Mouse (Mus musculus) spleen, postnatal 36 days (tissue): Measurements from ENCODE around the gene Txndc5.

ENCODE experiments used
- DNase-seq, 2 experiments: peaks; one replicate each; pipeline ENCODE4 v3.0.0; 2022; ENCODE audit warnings: low spot score in 2 of 2, mixed read lengths in 1 of 2

The Txndc5 gene

GRCm38 (mm10) chr13:38526116-38526515, 2.5 kb downstream of the Txndc5 start:
- DNase-seq: no peak

GRCm38 (mm10) chr13:38525261-38525660, 3.4 kb downstream of the Txndc5 start:
- DNase-seq: no peak

- no peak for DNase-seq
Measured at GRCm38 (mm10) chr13:38523231-38523630, 5.4 kb downstream of the Txndc5 start.

GRCm38 (mm10) chr13:38522056-38522654, 6.5 kb downstream of the Txndc5 start:
- DNase-seq: no peak

- no peak for DNase-seq
Measured at GRCm38 (mm10) chr13:38520299-38520698, 8.3 kb downstream of the Txndc5 start.

- DNase-seq: no peak
Measured at GRCm38 (mm10) chr13:38516582-38516981, 12.0 kb downstream of the Txndc5 start.

GRCm38 (mm10) chr13:38515845-38516244, 12.8 kb downstream of the Txndc5 start:
- DNase-seq: no peak

- no peak for DNase-seq
Measured at GRCm38 (mm10) chr13:38515431-38515830, 13.2 kb downstream of the Txndc5 start.

GRCm38 (mm10) chr13:38513921-38514320, 14.7 kb downstream of the Txndc5 start:
- DNase-seq: no peak

GRCm38 (mm10) chr13:38511979-38512378, 16.6 kb downstream of the Txndc5 start:
- DNase-seq: no peak

- no peak for DNase-seq
Measured at GRCm38 (mm10) chr13:38509681-38510341, 18.8 kb downstream of the Txndc5 start.

GRCm38 (mm10) chr13:38506936-38507335, 21.7 kb downstream of the Txndc5 start:
- no peak for DNase-seq

- peak; percentile 50 to 68 for DNase-seq
Measured at GRCm38 (mm10) chr13:38506320-38506719, 22.3 kb downstream of the Txndc5 start.

- DNase-seq: peak; percentile 91 to 92
Measured at GRCm38 (mm10) chr13:38503137-38503849, 25.3 kb downstream of the Txndc5 start.

- peak; percentile 40 to 41 for DNase-seq
Measured at GRCm38 (mm10) chr13:38501314-38501713, 27.3 kb downstream of the Txndc5 start.

- DNase-seq: no peak
Measured at GRCm38 (mm10) chr13:38496715-38497114, 31.9 kb downstream of the Txndc5 start.

GRCm38 (mm10) chr13:38486767-38487166, 41.9 kb downstream of the Txndc5 start:
- no peak for DNase-seq

- no peak for DNase-seq
Measured at GRCm38 (mm10) chr13:38484701-38485100, 43.9 kb downstream of the Txndc5 start.

- DNase-seq: no peak
Measured at GRCm38 (mm10) chr13:38481021-38481420, 47.6 kb downstream of the Txndc5 start.

- peak; percentile 5 to 12 for DNase-seq
Measured at GRCm38 (mm10) chr13:38476936-38477335, 51.7 kb downstream of the Txndc5 start.

GRCm38 (mm10) chr13:38473497-38473896, 55.1 kb downstream of the Txndc5 start:
- no peak for DNase-seq

- DNase-seq: no peak
Measured at GRCm38 (mm10) chr13:38472636-38473035, 56.0 kb downstream of the Txndc5 start.

- no peak for DNase-seq
Measured at GRCm38 (mm10) chr13:38470882-38471281, 57.7 kb downstream of the Txndc5 start.
